ENCODE assay signal across 30 mouse cellular contexts in the genomic region with DNA sequence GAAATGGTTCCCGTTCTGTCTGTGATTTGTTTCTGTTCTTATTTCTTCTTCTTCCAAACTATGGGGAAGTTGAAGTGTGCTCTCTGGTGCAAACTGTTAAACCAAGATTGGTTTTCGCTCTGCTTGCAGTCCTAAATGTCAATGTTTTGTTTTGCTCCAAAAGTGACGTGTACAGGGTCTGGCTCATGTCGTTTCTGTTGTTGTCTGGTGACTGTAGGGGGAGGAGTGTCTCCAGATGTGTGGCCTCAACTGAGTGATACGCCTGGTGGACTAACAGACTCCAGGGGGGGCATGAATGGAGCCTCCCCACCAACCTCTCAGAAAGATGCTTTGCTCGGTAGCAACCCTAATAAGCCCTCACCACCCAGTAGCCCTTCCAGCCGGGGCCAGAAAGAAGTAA.
DNase-seq lines count a peak whose midpoint lies in the region; ATAC-seq and TF ChIP-seq lines count a peak whose summit lies in the region.
"Had no signal": no experiment of that assay in that cellular context is flagged by ENCODE, and none has a peak within 500 bp of the region (broad histone marks: within the 10 kb centered on the region; RNA-seq: fewer than 3 reads in every experiment).

No protein-coding gene starts in this region.

- H3K9ac ChIP-seq in heart, adult 2 months (ENCODE audit: low read depth, low read length): no peak overlapping the region
- H3K9ac ChIP-seq in lung, postnatal 0 days (replicated peaks; ENCODE audit: low read depth): no peak overlapping the region
- H3K9ac ChIP-seq: embryonic facial prominence, embryonic 13.5 days; forebrain, embryonic 12.5 days; heart, embryonic 12.5 days; midbrain, embryonic 12.5 days; neural tube, embryonic 12.5 days; stomach, embryonic 15.5 days had no signal

- ATAC-seq in lung, postnatal 0 days: no peak
- ATAC-seq: CD4-positive, CD25-positive, alpha-beta regulatory T cell, adult 4 months; hindbrain, postnatal 0 days had no signal

- H3K79me2 ChIP-seq in heart, adult 2 months (replicated peaks; ENCODE audit: control insufficient read depth, insufficient read depth, low read length): no peaks in the 10 kb centered on the region
- no peaks in the 10 kb centered on the region for H3K79me2 ChIP-seq in macrophage (ENCODE audit: inconsistent target)

- intact Hi-C loops in heart, adult 2 months (cut with DNase I): no loop called here
- intact Hi-C loops in heart, postnatal 14 days (cut with DNase I): no loop called here

- no peaks in the 10 kb centered on the region for H3K9me3 ChIP-seq in lung, postnatal 0 days (ENCODE audit: low read length)
- H3K9me3 ChIP-seq: embryonic facial prominence, embryonic 13.5 days; forebrain, embryonic 12.5 days; heart, embryonic 12.5 days; limb, embryonic 10.5 days; midbrain, embryonic 12.5 days; neural tube, embryonic 12.5 days; stomach, embryonic 15.5 days had no signal

- no peaks in the 10 kb centered on the region; the same call in 1 of the 2 replicates for H3K36me3 ChIP-seq in heart, adult 2 months (ENCODE audit: control insufficient read depth, insufficient read depth, low read length)
- H3K36me3 ChIP-seq in lung, postnatal 0 days (ENCODE audit: insufficient read depth, low read length): no peaks in the 10 kb centered on the region
- H3K36me3 ChIP-seq in macrophage (ENCODE audit: inconsistent target): no peaks in the 10 kb centered on the region
- H3K36me3 ChIP-seq: embryonic facial prominence, embryonic 13.5 days; forebrain, embryonic 12.5 days; limb, embryonic 10.5 days; midbrain, embryonic 12.5 days; neural tube, embryonic 12.5 days; stomach, embryonic 15.5 days had no signal

- H3K27me3 ChIP-seq in heart, adult 2 months (ENCODE audit: control insufficient read depth, insufficient read depth, low read length): no peaks in the 10 kb centered on the region
- H3K27me3 ChIP-seq in lung, postnatal 0 days (replicated peaks; ENCODE audit: insufficient read depth, low read length): no peaks in the 10 kb centered on the region
- H3K27me3 ChIP-seq: embryonic facial prominence, embryonic 13.5 days; forebrain, embryonic 12.5 days; heart, embryonic 12.5 days; midbrain, embryonic 12.5 days; neural tube, embryonic 12.5 days; stomach, embryonic 15.5 days had no signal

- WGBS in heart, adult 2 months: 52% methylated on average over 7 of the region's 7 CpGs
- 49% methylated on average over 7 of the region's 7 CpGs for WGBS in lung, postnatal 0 days
- 39% methylated on average over 7 of the region's 7 CpGs for WGBS in macrophage (ENCODE audit: missing documents)

- TF ChIP-seq EP300 in heart, adult 2 months (IDR thresholded peaks at IDR 0.05; ENCODE audit: insufficient read depth, low read depth, low read length): no peak
- no peak for TF ChIP-seq EP300 in lung, postnatal 0 days (IDR thresholded peaks at IDR 0.05)

- TF ChIP-seq CTCF in heart, adult 2 months (IDR thresholded peaks at IDR 0.05): no peak
- no peak for TF ChIP-seq CTCF in lung, postnatal 0 days (IDR thresholded peaks at IDR 0.05)

- TF ChIP-seq POLR2A in heart, adult 2 months (IDR thresholded peaks at IDR 0.05; ENCODE audit: insufficient read depth, low read depth, low read length): no peak

- no peak for DNase-seq in heart, adult 2 months
- no peak for DNase-seq in heart, postnatal 14 days
- DNase-seq in lung, postnatal 0 days (ENCODE audit: low spot score): peak; percentile 22
- DNase-seq in lung, postnatal 10 days: no peak
- DNase-seq in natural killer cell, adult 2 months (ENCODE audit: low spot score in 2 of 2): no peak
- DNase-seq in retina, embryonic 14.5 days (ENCODE audit: low spot score): no peak
- DNase-seq: adrenal gland, postnatal 36 days; cerebellum, adult 18-20 months; cerebellum, postnatal 25 days; embryo, embryonic 11 days; heart, postnatal 10 days; kidney, adult 18-20 months; kidney, postnatal 14 days; liver; lung, adult 2 months; lung, postnatal 36 days; retina, postnatal 1 day; right cerebral cortex, postnatal 25 days; thymus, postnatal 25 days had no signal

- H3K4me3 ChIP-seq in heart, adult 2 months: no peak overlapping the region
- H3K4me3 ChIP-seq in lung, postnatal 0 days (ENCODE audit: low read depth, low read length): no peak overlapping the region
- H3K4me3 ChIP-seq in macrophage (ENCODE audit: inconsistent target): no peak overlapping the region
- H3K4me3 ChIP-seq: embryonic facial prominence, embryonic 13.5 days; erythroblast, embryonic 14.5 days; forebrain, embryonic 12.5 days; heart, embryonic 12.5 days; limb, embryonic 10.5 days; midbrain, embryonic 12.5 days; neural tube, embryonic 12.5 days; stomach, embryonic 15.5 days had no signal

- H3K27ac ChIP-seq in heart, adult 2 months: peak overlapping the region; percentile 6
- no peak overlapping the region for H3K27ac ChIP-seq in lung, postnatal 0 days (ENCODE audit: low read length)
- H3K27ac ChIP-seq in macrophage: peak overlapping the region; percentile 35
- H3K27ac ChIP-seq: embryonic facial prominence, embryonic 13.5 days; forebrain, embryonic 12.5 days; hindbrain, postnatal 0 days; limb, embryonic 10.5 days; midbrain, embryonic 12.5 days; neural tube, embryonic 12.5 days; stomach, embryonic 15.5 days had no signal

- H3K4me2 ChIP-seq in lung, postnatal 0 days (replicated peaks; ENCODE audit: low read depth, low read length): no peak overlapping the region
- H3K4me2 ChIP-seq: embryonic facial prominence, embryonic 13.5 days; forebrain, embryonic 12.5 days; heart, embryonic 12.5 days; midbrain, embryonic 12.5 days; neural tube, embryonic 12.5 days; stomach, embryonic 15.5 days had no signal

- no peaks in the 10 kb centered on the region for H3K4me1 ChIP-seq in heart, adult 2 months (ENCODE audit: control insufficient read depth, insufficient read depth, low read length)
- H3K4me1 ChIP-seq in lung, postnatal 0 days (ENCODE audit: insufficient read depth, low read depth, low read length): no peaks in the 10 kb centered on the region
- H3K4me1 ChIP-seq: embryonic facial prominence, embryonic 13.5 days; forebrain, embryonic 12.5 days; heart, embryonic 12.5 days; limb, embryonic 10.5 days; neural tube, embryonic 12.5 days; stomach, embryonic 15.5 days had no signal
